Mouse (Mus musculus) midbrain, postnatal 0 days (tissue): ENCODE measurements at regions not wholly inside any gene's neighbourhood (a gene's known extent, or its start where the extent isn't known, plus 50 kb on each side); places are given as distances from the start of the nearest gene placed in this dataset.
"Not testable (repeated sequence)": the region's sequence is repeated elsewhere in the genome, so short reads cannot be mapped to it uniquely, and the experiment has no call there.

Experiments used
- ATAC-seq: fragments of 200-750 bp; cut with Nextera tagmentation; 2 replicates; pipeline ENCODE4 v1.8.0; 2017; ENCODE audit warnings: moderate number of reproducible peaks, mild to moderate bottlenecking, moderate TSS enrichment, moderate library complexity; ENCODE audit not compliant: low FRiP score
- DNase-seq: peaks from one replicate; pipeline ENCODE4 v3.0.0-alpha.2; 2015; ENCODE audit warnings: low spot score
- H3K27ac ChIP-seq: fragments of 300-500 bp; sonication (generic); 2 replicates; pipeline ENCODE4 v1.5.1; 2014; ENCODE audit warnings: low read depth, mild to moderate bottlenecking, low read length, mixed read lengths
- H3K27me3 ChIP-seq: fragments of 300-500 bp; sonication (generic); 2 replicates; pipeline ENCODE4 v1.6.1; 2014; ENCODE audit warnings: low read length, control low read depth, mixed read lengths; ENCODE audit not compliant: insufficient read depth
- H3K36me3 ChIP-seq: fragments of 300-500 bp; sonication (generic); 2 replicates; pipeline ENCODE4 v1.6.1; 2014; ENCODE audit warnings: low read length, control low read depth, mixed read lengths; ENCODE audit not compliant: insufficient read depth
- H3K4me1 ChIP-seq: fragments of 300-500 bp; sonication (generic); 2 replicates; pipeline ENCODE4 v1.6.1; 2014; ENCODE audit warnings: mild to moderate bottlenecking, control low read depth, antibody characterized with exemption, low read length, mixed read lengths; ENCODE audit not compliant: insufficient read depth
- H3K4me2 ChIP-seq: fragments of 300-500 bp; sonication (generic); 2 replicates; pipeline ENCODE4 v1.6.1; 2014; ENCODE audit warnings: low read depth, mild to moderate bottlenecking, low read length, mixed read lengths; ENCODE audit not compliant: poor library complexity, severe bottlenecking
- H3K4me3 ChIP-seq: fragments of 300-500 bp; sonication (generic); 2 replicates; pipeline ENCODE4 v1.5.1; 2014; ENCODE audit warnings: low read depth, mild to moderate bottlenecking, low read length, moderate library complexity
- H3K9ac ChIP-seq: fragments of 300-500 bp; sonication (generic); replicated peaks from 2 replicates; pipeline ENCODE4 v1.6.1; 2014; ENCODE audit warnings: mild to moderate bottlenecking, low read length, moderate library complexity, mixed read lengths; ENCODE audit not compliant: poor library complexity, severe bottlenecking
- H3K9me3 ChIP-seq: fragments of 300-500 bp; sonication (generic); 2 replicates; pipeline ENCODE4 v1.6.1; 2016; ENCODE audit warnings: low read length, control low read depth
- CTCF ChIP-seq: IDR thresholded peaks from 2 replicates; pipeline ENCODE4 v1.5.1; 2016; ENCODE audit warnings: antibody characterized with exemption, mild to moderate bottlenecking
- WGBS: fragments of 180-500 bp; shearing (Covaris S2); extraction: QIAGEN DNeasy Blood & Tissue Kit; methylation state at CpG from one replicate; pipeline ENCODE4 v1.1.7; 2014; 5-methylcytosine and 5-hydroxymethylcytosine counted together

- no peak overlapping the region for H3K4me2 ChIP-seq
- H3K27ac ChIP-seq = no peak overlapping the region
- no peak overlapping the region for H3K9ac ChIP-seq
- DNase-seq (no peak), ATAC-seq (no peak)
- no peak for TF ChIP-seq CTCF
- no peaks in the 10 kb centered on the region for H3K36me3 ChIP-seq
- no peaks in the 10 kb centered on the region for H3K27me3 ChIP-seq
- H3K4me1 ChIP-seq = no peaks in the 10 kb centered on the region
- no peaks in the 10 kb centered on the region for H3K9me3 ChIP-seq
- H3K4me3 ChIP-seq = no peak overlapping the region
- WGBS = 47% methylated on average over 4 of the region's 4 CpGs
Measured at GRCm38 (mm10) chr12:45585763-45586162, 511.3 kb upstream of the Stxbp6 start.

GRCm38 (mm10) chr12:45563325-45564030, 489.0 kb upstream of the Stxbp6 start:
- no peak overlapping the region for H3K9ac ChIP-seq
- no peak for TF ChIP-seq CTCF
- no peaks in the 10 kb centered on the region for H3K9me3 ChIP-seq
- H3K36me3 ChIP-seq = no peaks in the 10 kb centered on the region
- ATAC-seq (peak; percentile 51), DNase-seq (peak; percentile 57)
- H3K4me2 ChIP-seq = no peak overlapping the region
- H3K27me3 ChIP-seq = no peaks in the 10 kb centered on the region
- H3K4me1 ChIP-seq = peaks cover 8% of the 10 kb centered on the region
- WGBS = 32% methylated on average over 13 of the region's 13 CpGs
- no peak overlapping the region for H3K4me3 ChIP-seq
- peak overlapping the region; percentile 71 for H3K27ac ChIP-seq

- H3K4me1 ChIP-seq = peaks cover 8% of the 10 kb centered on the region
- H3K27me3 ChIP-seq = no peaks in the 10 kb centered on the region
- H3K4me2 ChIP-seq = no peak overlapping the region
- DNase-seq (peak; percentile 11), ATAC-seq (peak; percentile 41; the same call in 1 of the 2 replicates)
- no peak overlapping the region for H3K9ac ChIP-seq
- H3K36me3 ChIP-seq = no peaks in the 10 kb centered on the region
- H3K4me3 ChIP-seq = no peak overlapping the region
- H3K27ac ChIP-seq = peak overlapping the region; percentile 71
- 8% methylated on average over 1 of the region's 1 CpGs for WGBS
- H3K9me3 ChIP-seq = no peaks in the 10 kb centered on the region
- no peak for TF ChIP-seq CTCF
Measured at GRCm38 (mm10) chr12:45562637-45563220, 488.2 kb upstream of the Stxbp6 start.

GRCm38 (mm10) chr12:45561889-45562288, 487.4 kb upstream of the Stxbp6 start:
- peak; percentile 74 for ATAC-seq
- no peak overlapping the region for H3K4me2 ChIP-seq
- no peak overlapping the region for H3K4me3 ChIP-seq
- no peaks in the 10 kb centered on the region for H3K36me3 ChIP-seq
- no peaks in the 10 kb centered on the region for H3K27me3 ChIP-seq
- peaks cover 8% of the 10 kb centered on the region for H3K4me1 ChIP-seq
- DNase-seq = peak; percentile 22
- H3K9me3 ChIP-seq = no peaks in the 10 kb centered on the region
- no peak for TF ChIP-seq CTCF
- 0 out of 2 replicates have a peak overlapping the region, but pooled peaks have one; percentile 19 for H3K9ac ChIP-seq
- H3K27ac ChIP-seq = peak overlapping the region; percentile 71
- WGBS = 18% methylated on average over 11 of the region's 11 CpGs

GRCm38 (mm10) chr12:45561362-45561761, 486.9 kb upstream of the Stxbp6 start:
- H3K9me3 ChIP-seq = no peaks in the 10 kb centered on the region
- H3K36me3 ChIP-seq = no peaks in the 10 kb centered on the region
- ATAC-seq (no peak), DNase-seq (no peak)
- H3K4me2 ChIP-seq = no peak overlapping the region
- H3K9ac ChIP-seq = no peak overlapping the region
- no peaks in the 10 kb centered on the region for H3K27me3 ChIP-seq
- H3K4me1 ChIP-seq = peaks cover 8% of the 10 kb centered on the region
- 48% methylated on average over 1 of the region's 1 CpGs for WGBS
- no peak overlapping the region for H3K4me3 ChIP-seq
- H3K27ac ChIP-seq = peak overlapping the region; percentile 71; the same call in 1 of the 2 replicates
- TF ChIP-seq CTCF = no peak

- not testable (repeated sequence) for H3K27me3 ChIP-seq, ATAC-seq, H3K4me1 ChIP-seq, H3K4me3 ChIP-seq, H3K9ac ChIP-seq, DNase-seq, H3K27ac ChIP-seq, H3K9me3 ChIP-seq, H3K4me2 ChIP-seq, H3K36me3 ChIP-seq
- WGBS = 88% methylated on average over 5 of the region's 5 CpGs
Measured at GRCm38 (mm10) chr12:45549906-45550305, 475.4 kb upstream of the Stxbp6 start.
